Mouse (Mus musculus) stomach, embryonic 16.5 days (tissue): ENCODE measurements at regions not wholly inside any gene's neighbourhood (a gene's known extent, or its start where the extent isn't known, plus 50 kb on each side); places are given as distances from the start of the nearest gene placed in this dataset.

Source experiments
- ATAC-seq: fragments of 200-750 bp; cut with Nextera tagmentation; 2 replicates; pipeline ENCODE4 v1.8.0; 2017; ENCODE audit warnings: moderate number of reproducible peaks, moderate TSS enrichment; ENCODE audit not compliant: insufficient read depth, low FRiP score
- H3K27ac ChIP-seq: fragments of 300-500 bp; sonication (generic); 2 replicates; pipeline ENCODE4 v1.5.1; 2014; ENCODE audit warnings: low read length
- H3K27me3 ChIP-seq: fragments of 300-500 bp; sonication (generic); 2 replicates; pipeline ENCODE4 v1.6.1; 2014; ENCODE audit warnings: low read length, control low read depth, mixed read lengths; ENCODE audit not compliant: control insufficient read depth, insufficient read depth
- H3K36me3 ChIP-seq: fragments of 300-500 bp; sonication (generic); 2 replicates; pipeline ENCODE4 v1.6.1; 2014; ENCODE audit warnings: low read length; ENCODE audit not compliant: control insufficient read depth, insufficient read depth
- H3K4me1 ChIP-seq: fragments of 300-500 bp; sonication (generic); 2 replicates; pipeline ENCODE4 v1.6.1; 2014; ENCODE audit warnings: low read length, control low read depth, mixed read lengths; ENCODE audit not compliant: control insufficient read depth, insufficient read depth
- H3K4me2 ChIP-seq: fragments of 300-500 bp; sonication (generic); 2 replicates; pipeline ENCODE4 v1.6.1; 2014; ENCODE audit warnings: low read depth, low read length, mixed read lengths
- H3K4me3 ChIP-seq: fragments of 300-500 bp; sonication (generic); replicated peaks from 2 replicates; pipeline ENCODE4 v1.5.1; 2014; ENCODE audit warnings: mild to moderate bottlenecking, low read length
- H3K9ac ChIP-seq: fragments of 300-500 bp; sonication (generic); 2 replicates; pipeline ENCODE4 v1.6.1; 2014; ENCODE audit warnings: low read length
- H3K9me3 ChIP-seq: fragments of 300-500 bp; sonication (generic); replicated peaks from 2 replicates; pipeline ENCODE4 v1.6.1; 2016; ENCODE audit warnings: low read length, control low read depth; ENCODE audit not compliant: control insufficient read depth
- WGBS: fragments of 180-500 bp; shearing (Covaris S2); extraction: QIAGEN DNeasy Blood & Tissue Kit; methylation state at CpG from one replicate; pipeline ENCODE4 v1.1.7; 2014; 5-methylcytosine and 5-hydroxymethylcytosine counted together

DNA sequence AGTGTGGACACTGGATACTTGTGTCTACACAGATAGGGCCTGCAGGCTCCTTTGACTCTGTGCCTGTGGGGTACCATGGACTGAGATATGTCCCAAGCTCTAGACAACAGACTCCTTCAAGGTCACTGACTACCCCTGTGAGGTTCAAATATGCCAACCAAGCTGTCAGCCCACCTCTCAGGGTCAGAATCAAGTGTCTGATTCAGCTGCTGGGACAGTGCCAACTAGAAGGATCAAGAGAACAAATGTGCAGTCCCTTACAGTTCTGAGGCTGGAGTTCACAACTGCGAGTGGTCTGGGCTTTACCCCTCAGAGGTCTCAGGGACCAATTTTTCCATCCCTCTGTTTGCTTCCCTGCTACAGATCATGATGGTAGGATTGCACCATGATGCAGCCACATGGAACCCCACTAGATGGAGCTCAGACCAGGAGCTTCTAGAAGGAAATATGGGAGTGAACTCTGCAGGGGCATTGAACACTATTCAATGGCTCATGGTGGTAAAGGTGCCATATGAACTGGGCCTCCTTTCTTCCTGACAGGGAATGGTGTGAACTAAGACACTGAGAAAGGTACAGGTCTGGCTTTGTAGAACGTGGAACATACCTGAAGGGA lies 581.8 kb upstream of the Mki67 start:
- H3K27ac ChIP-seq, result no peak overlapping the region
- no peaks in the 10 kb centered on the region for H3K9me3 ChIP-seq
- no peaks in the 10 kb centered on the region for H3K27me3 ChIP-seq
- no peak overlapping the region for H3K9ac ChIP-seq
- H3K36me3 ChIP-seq, result no peaks in the 10 kb centered on the region
- H3K4me3 ChIP-seq, result no peak overlapping the region
- 69% methylated on average over 2 of the region's 2 CpGs for WGBS
- no peaks in the 10 kb centered on the region for H3K4me1 ChIP-seq
- no peak overlapping the region for H3K4me2 ChIP-seq
- no peak for ATAC-seq

GRCm38 (mm10) chr7:136306137-136306536 lies 588.3 kb upstream of the Mgmt start:
- Histone ChIP-seq H3K4me2 (no peak overlapping the region), H3K27me3 (no peaks in the 10 kb centered on the region), H3K9ac (no peak overlapping the region), H3K4me1 (no peaks in the 10 kb centered on the region), H3K36me3 (no peaks in the 10 kb centered on the region), H3K4me3 (no peak overlapping the region), H3K9me3 (no peaks in the 10 kb centered on the region), H3K27ac (no peak overlapping the region)
- WGBS, result 65% methylated on average over 4 of the region's 4 CpGs
- ATAC-seq, result no peak

DNA sequence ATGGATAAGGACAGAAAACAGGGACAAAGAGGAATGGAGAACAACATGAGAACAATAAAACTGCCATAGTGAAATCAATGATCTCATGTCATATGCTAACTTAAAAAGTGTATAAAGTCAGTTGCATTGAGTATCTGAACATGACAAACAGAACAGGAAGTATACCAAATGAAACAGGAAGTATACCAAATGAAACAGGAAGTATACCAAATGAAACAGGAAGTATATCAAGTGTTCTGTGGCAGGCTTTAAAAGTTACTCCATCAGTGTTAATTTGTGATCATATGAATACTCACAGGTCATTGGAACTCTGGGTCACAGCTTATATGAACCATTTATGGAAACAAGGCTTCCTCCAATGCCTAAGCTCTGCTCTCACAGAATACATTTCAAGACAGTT lies 585.6 kb upstream of the Mgmt start:
- Histone ChIP-seq H3K27ac (no peak overlapping the region), H3K27me3 (no peaks in the 10 kb centered on the region), H3K4me2 (no peak overlapping the region), H3K36me3 (no peaks in the 10 kb centered on the region), H3K4me1 (no peaks in the 10 kb centered on the region), H3K4me3 (no peak overlapping the region), H3K9me3 (no peaks in the 10 kb centered on the region), H3K9ac (no peak overlapping the region)
- no peak for ATAC-seq

DNA sequence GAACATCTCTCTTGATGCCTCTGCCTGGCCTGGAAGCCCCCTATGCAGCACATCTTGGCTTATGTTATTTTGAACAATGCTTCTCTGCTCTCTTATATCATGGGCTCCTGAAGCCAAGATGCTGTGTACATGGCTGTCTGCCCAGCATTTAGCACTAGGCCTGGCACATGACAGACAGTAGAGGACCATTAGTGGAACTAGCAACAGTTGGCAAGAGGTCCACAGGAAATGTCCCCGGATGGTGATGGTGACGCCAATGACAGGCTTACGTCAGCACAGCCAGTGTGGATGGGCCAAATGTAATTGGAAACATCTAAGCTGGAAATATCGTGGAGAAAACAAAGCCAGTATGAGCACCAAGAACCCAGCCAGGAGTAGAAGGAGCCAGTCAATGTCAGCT lies 567.1 kb upstream of the Mgmt start:
- H3K9ac ChIP-seq, result no peak overlapping the region
- H3K9me3 ChIP-seq, result no peaks in the 10 kb centered on the region
- no peak overlapping the region for H3K4me2 ChIP-seq
- H3K4me1 ChIP-seq, result no peaks in the 10 kb centered on the region
- H3K27me3 ChIP-seq, result no peaks in the 10 kb centered on the region
- no peaks in the 10 kb centered on the region for H3K36me3 ChIP-seq
- 82% methylated on average over 4 of the region's 4 CpGs for WGBS
- no peak for ATAC-seq
- no peak overlapping the region for H3K4me3 ChIP-seq
- no peak overlapping the region for H3K27ac ChIP-seq

- no peak overlapping the region for H3K4me3 ChIP-seq
- WGBS, result 86% methylated on average over 1 of the region's 1 CpGs
- H3K4me2 ChIP-seq, result no peak overlapping the region
- no peaks in the 10 kb centered on the region for H3K9me3 ChIP-seq
- ATAC-seq, result no peak
- no peaks in the 10 kb centered on the region for H3K27me3 ChIP-seq
- H3K4me1 ChIP-seq, result no peaks in the 10 kb centered on the region
- H3K36me3 ChIP-seq, result no peaks in the 10 kb centered on the region
- no peak overlapping the region for H3K27ac ChIP-seq
- no peak overlapping the region for H3K9ac ChIP-seq
Measured at GRCm38 (mm10) chr7:136330431-136330830, 564.0 kb upstream of the Mgmt start.

DNA sequence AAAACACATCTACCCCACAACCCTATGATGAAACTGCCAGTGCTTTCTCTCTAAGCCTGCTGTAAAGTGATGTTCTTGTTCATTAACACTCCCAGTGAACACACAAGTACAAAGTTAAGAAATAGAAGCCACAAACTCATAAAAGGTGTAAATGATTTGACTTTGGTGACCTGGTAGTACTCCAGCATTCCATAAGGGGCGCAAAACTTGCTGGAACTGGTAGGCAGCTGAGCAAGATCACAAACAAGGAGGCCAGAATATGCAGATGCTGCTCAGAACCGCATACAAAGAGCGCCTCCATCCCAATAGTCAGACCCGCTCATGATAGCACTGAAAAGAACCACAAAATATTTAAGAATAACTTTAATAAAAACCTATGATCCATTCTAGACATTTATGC lies 561.6 kb upstream of the Mgmt start:
- H3K4me2 ChIP-seq, result no peak overlapping the region
- H3K36me3 ChIP-seq, result no peaks in the 10 kb centered on the region
- no peaks in the 10 kb centered on the region for H3K4me1 ChIP-seq
- H3K4me3 ChIP-seq, result no peak overlapping the region
- no peak overlapping the region for H3K9ac ChIP-seq
- no peaks in the 10 kb centered on the region for H3K27me3 ChIP-seq
- H3K9me3 ChIP-seq, result no peaks in the 10 kb centered on the region
- ATAC-seq, result no peak
- no peak overlapping the region for H3K27ac ChIP-seq
- 50% methylated on average over 4 of the region's 4 CpGs for WGBS

DNA sequence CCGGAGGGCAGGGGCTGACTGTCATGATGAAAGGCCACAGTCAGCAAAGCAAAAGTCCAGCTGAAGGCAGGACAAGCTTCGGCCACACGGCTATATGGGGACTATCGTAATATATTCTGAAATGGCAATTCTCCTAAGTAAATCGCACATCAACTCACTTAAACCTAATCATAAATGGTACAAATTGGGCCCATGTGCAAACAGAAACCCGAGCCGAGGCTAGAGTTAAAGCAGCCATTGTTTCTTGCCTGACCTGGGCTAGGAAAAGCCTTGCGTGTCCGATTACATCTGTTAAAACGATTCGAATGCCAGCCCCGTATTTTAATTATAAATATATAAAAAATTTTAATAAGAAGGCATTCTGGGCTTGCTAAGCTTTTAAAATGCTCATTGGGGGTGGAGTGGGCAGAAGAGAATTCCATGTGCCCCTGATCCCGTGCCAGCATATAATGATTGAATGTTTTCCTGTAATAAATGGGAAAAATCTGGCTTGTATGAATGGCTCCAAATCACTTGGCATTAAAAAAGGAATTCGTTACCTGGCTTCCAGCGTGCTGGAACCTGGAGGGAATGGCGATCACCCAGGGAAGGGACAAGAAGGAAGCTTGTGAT lies 552.7 kb upstream of the Mgmt start:
- Histone ChIP-seq H3K9ac (no peak overlapping the region), H3K4me1 (peaks cover 6% of the 10 kb centered on the region; the same call in 1 of the 2 replicates), H3K27ac (no peak overlapping the region), H3K27me3 (no peaks in the 10 kb centered on the region), H3K9me3 (no peaks in the 10 kb centered on the region), H3K4me2 (no peak overlapping the region), H3K36me3 (no peaks in the 10 kb centered on the region), H3K4me3 (no peak overlapping the region)
- WGBS, result 72% methylated on average over 16 of the region's 16 CpGs
- no peak for ATAC-seq

- Histone ChIP-seq H3K27ac (peak overlapping the region; percentile 15; the same call in 1 of the 2 replicates), H3K4me3 (no peak overlapping the region), H3K9me3 (no peaks in the 10 kb centered on the region), H3K36me3 (no peaks in the 10 kb centered on the region), H3K9ac (no peak overlapping the region), H3K27me3 (no peaks in the 10 kb centered on the region), H3K4me1 (peaks cover 6% of the 10 kb centered on the region; the same call in 1 of the 2 replicates), H3K4me2 (peak overlapping the region; percentile 23; the same call in 1 of the 2 replicates)
- 49% methylated on average over 10 of the region's 10 CpGs for WGBS
- no peak for ATAC-seq
Measured at GRCm38 (mm10) chr7:136342211-136342799, 552.1 kb upstream of the Mgmt start.

DNA sequence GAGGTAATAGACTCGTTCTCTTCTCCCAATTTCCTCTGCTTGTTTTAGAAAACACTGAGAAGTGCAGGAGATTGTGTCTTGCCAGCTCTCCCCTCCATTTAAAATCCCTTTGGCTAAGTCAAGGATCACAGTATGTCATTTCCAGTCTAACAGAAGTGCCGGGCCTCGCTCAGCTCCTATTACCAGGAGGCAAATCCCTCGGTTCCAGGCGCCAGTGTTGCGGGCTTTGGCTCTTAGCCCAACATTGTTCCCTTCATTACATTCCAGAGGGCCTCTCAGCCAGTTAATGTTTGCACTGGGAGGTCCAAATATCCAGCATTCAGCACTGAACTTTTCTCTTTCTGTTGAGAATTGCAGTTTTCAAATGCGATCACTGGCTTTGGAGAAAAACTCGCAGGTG lies 551.6 kb upstream of the Mgmt start:
- Histone ChIP-seq H3K9ac (no peak overlapping the region), H3K27me3 (no peaks in the 10 kb centered on the region), H3K9me3 (no peaks in the 10 kb centered on the region), H3K36me3 (no peaks in the 10 kb centered on the region), H3K4me3 (no peak overlapping the region), H3K4me2 (peak overlapping the region; percentile 23), H3K4me1 (peaks cover 6% of the 10 kb centered on the region; the same call in 1 of the 2 replicates), H3K27ac (peak overlapping the region; percentile 15; the same call in 1 of the 2 replicates)
- WGBS, result 8% methylated on average over 8 of the region's 8 CpGs
- ATAC-seq, result peak; percentile 86; the same call in 1 of the 2 replicates
